Mouse (Mus musculus): ENCODE results near the gene Gm20518.

Gm20518 gene

GRCm38 (mm10) chr16:17891567-17891959 is at the start of gene Gm20518:
Gm20518 (minus strand) TSS chr16:17891671.
- DNase-seq (ENCODE audit: low spot score in 2 of 2): peak; percentile 99 to 100

- peak in 1 of 2 experiments; percentile 61 for DNase-seq (ENCODE audit: low spot score in 2 of 2)
Observed at GRCm38 (mm10) chr16:17939255-17939751, 47.8 kb upstream of the Gm20518 start.

DNA sequence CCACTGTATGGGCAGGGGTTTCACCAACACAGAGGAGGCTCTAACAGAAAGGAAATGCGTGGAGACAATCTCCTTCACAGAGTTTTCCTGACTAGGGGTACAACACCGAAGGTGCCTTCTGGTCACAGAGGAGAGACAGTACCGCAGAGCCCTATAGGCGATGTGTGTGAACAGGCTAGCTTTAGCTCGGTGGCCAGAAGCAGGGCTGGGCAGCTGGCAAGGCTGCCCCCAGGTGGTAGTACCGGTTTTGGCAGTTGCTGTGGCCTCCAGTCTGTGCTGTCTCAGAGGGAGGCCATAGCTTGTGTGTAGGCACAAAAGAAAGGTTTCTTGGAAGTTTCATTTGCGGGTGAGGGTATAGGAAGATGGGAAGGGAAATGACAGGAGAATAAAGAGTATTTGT is 47.4 kb upstream of the Gm20518 start:
- peak; percentile 78 to 88 for DNase-seq (ENCODE audit: low spot score in 2 of 2)

DNA sequence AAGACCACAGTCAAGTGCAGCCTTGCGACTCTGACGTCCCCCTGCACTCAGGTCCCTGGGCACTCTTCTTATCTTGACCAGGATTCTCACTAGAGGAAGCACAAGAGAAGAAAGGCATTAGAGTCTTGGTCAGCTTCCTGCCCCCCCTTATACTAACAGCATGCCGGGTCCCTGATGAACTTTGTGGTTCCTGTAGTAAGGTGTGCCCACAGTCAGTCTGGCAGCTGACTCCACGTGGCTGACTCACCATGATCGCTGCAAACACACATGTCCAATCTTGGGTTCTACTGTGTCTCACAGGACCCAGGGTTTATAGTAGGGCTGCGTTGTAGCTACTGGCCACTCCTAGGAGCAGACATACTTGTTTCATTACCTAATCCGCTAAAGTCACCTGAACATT is 46.7 kb upstream of the Gm20518 start:
- DNase-seq (ENCODE audit: low spot score in 2 of 2): peak in 1 of 2 experiments; percentile 58

DNA sequence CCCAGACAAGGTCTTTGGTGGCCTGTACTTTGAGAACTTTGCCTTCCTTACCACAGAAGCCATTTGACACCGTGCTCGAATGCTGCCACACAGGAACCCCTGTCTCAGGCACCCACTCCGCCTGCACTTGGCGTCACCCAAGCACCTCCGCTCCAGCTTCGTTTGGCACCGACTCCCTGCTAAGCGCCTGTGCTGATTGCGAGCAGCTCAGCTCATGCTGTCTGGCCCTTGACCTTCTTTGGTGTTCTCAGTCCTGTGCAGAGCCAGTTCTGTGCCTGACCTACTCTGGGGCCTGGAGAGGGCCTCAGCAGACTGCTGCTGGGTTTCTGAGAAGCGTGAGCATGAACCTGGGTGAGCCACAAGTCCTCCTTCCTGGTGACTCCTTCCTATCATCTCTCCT is 45.3 kb upstream of the Gm20518 start:
- no peak for DNase-seq (ENCODE audit: low spot score in 2 of 2)

DNA sequence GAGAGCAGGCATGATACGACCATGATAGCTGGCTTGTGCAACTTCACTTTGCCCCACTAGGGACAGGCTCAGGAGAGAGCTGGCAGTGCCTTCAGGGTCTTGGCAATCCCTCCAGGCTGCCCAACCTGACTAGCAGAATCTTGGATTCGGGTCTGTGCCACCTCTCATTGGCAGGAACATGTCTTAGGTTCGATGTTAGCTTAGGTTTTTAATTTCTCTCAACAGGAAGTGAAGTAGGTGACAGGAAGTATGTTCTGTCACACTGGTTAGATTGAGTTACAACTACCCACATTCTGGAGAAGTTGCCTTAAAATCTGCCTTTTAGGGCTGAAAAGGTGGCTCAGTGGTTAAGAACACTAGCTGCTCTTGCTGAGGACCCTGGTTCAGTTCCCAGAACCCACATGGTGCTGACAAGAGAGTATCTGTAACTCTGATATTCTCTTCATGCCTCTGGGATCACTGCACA is 43.0 kb upstream of the Gm20518 start:
- no peak for DNase-seq (ENCODE audit: low spot score in 2 of 2)

DNA sequence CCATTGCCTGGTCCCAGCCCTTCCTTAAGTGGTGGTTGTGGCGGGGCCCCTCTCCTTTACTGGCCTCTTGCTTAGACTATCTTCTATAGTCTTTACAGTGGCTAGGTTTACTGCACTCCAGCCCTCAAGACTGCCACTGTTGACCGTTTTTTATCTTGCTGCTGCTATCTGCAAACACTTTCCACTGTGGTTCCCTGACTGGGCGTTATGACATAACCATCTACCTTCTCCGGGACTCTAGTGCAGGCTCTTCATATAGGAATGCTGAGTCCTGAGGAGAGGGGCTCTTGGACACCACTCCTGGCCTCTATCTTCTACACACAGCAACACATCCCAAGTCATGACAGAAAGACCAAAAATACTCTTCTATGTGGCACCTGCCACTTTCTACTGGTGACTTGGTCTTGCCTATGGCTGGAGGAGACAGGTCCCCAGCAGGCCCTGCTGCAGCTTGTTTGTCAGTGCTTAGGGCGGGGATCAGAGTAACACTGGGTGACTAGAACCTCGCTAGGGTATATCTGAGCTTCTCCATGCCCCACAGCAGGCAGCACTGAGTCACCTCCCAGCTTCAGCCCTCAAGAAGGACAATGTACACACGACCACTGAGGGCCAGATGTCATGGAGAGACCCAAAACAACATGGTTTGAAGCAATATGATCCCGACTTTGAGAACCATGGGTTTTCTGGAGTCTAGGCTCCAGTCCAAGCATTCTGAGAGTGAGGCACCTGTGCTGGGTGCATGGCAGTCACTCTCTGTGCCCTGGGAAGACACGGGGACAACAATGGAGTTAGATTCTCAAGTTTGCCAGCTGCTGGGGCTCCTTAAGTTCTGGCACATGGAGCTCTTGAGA is 42.3 kb upstream of the Gm20518 start:
- DNase-seq (ENCODE audit: low spot score in 2 of 2): no peak

DNA sequence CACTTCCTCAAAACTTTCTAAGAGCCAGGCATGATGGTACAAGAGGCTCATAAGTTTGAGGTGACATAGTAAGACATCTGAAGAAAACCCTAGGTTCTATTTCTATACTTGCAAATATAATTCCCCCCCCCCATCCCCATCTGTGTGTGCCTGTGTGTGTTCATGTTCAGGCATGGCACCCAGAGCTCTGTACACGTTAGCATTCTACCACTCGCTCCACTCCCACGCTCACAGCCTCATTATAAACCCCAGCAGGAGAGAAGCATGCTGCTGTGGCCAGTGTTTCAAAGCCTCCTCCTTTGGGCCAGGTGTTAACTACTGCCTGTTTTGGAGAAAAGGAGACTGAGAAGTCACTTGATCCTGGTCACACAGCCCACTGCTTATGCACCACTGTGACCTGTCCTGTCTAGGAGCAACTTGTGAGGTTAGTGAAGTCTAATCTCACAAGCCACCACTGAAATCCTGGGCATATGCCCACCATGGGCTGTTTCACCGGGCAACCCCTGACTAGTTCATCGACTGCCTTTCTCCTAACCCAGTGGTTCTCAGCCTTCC is 40.5 kb upstream of the Gm20518 start:
- DNase-seq (ENCODE audit: low spot score in 2 of 2): no peak

DNA sequence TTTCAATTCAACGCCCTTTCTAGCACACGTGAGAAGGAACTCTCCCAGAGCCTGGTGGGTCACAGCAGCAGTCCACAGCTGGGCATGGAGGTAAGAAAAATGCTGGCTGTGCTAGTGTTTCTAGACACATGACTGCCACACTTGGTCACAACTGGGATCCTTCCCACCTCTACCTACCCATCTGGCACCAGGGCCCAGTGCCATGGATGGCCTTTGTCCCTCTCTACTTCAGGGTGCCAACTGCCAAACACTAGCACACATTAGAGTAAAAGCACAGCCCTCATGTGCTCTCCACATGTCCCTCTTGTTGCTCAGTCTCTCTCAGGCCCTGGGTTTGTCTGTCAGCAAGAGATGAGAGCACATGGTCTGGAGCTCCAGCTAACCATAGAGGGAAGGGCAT is 38.2 kb upstream of the Gm20518 start:
- DNase-seq (ENCODE audit: low spot score in 2 of 2): no peak

DNA sequence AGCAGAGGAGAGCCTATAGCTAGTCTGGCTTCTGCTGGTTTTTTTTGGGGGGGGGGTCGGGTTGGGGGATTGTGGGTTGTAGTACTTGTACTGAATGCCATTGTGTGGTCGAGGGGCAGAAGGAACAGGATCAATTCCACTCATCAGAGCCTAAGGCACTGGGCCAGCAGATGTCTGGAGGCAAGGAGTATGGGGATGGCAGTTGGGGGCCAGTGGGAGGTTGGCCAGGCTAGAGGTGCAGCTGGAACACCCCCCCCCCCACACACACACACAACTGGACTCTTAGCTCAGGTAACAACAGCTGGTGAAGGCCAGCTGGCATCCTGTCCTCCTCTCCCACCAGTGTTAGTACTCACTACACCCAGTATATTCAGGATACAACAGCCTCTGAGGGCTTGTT is 37.7 kb upstream of the Gm20518 start:
- DNase-seq (ENCODE audit: low spot score in 2 of 2): no peak

- peak; percentile 82 to 87 for DNase-seq (ENCODE audit: low spot score in 2 of 2)
Observed at GRCm38 (mm10) chr16:17928627-17929104, 37.2 kb upstream of the Gm20518 start.

DNA sequence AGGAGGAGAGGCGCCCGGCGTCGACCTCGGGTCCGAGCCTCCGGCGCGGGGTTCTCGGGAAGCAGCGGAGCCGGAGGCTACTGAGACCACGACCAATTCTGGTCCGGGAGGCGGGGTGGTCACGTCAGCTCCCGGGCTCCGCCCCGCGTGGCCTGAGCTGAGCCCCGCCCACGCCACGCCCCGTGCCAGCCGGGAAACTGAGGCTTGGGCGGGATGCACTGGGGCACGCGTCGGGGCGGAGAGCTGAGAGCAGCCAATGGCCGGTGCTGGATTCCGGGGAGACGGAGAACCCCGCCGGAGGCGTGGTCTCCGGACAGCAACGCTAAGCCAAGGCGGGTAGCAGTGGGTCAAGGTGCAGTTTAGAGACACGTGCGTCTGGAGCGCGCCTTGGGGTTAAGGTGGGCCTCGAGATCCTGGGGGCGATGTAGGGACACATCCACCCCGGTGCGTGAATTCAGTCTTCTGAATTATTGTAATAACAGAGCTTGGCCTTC is 36.7 kb upstream of the Gm20518 start, which contains the start of gene Slc25a1:
TSS of gene Slc25a1 (minus strand) at position 133 of the 494 bp plus-strand sequence.
- peak; percentile 81 to 87 for DNase-seq (ENCODE audit: low spot score in 2 of 2)

- peak; percentile 32 to 78 for DNase-seq (ENCODE audit: low spot score in 2 of 2)
Observed at GRCm38 (mm10) chr16:17927351-17928082, 36.0 kb upstream of the Gm20518 start.

- no peak for DNase-seq (ENCODE audit: low spot score in 2 of 2)
Observed at GRCm38 (mm10) chr16:17922163-17922538, 30.7 kb upstream of the Gm20518 start.

DNA sequence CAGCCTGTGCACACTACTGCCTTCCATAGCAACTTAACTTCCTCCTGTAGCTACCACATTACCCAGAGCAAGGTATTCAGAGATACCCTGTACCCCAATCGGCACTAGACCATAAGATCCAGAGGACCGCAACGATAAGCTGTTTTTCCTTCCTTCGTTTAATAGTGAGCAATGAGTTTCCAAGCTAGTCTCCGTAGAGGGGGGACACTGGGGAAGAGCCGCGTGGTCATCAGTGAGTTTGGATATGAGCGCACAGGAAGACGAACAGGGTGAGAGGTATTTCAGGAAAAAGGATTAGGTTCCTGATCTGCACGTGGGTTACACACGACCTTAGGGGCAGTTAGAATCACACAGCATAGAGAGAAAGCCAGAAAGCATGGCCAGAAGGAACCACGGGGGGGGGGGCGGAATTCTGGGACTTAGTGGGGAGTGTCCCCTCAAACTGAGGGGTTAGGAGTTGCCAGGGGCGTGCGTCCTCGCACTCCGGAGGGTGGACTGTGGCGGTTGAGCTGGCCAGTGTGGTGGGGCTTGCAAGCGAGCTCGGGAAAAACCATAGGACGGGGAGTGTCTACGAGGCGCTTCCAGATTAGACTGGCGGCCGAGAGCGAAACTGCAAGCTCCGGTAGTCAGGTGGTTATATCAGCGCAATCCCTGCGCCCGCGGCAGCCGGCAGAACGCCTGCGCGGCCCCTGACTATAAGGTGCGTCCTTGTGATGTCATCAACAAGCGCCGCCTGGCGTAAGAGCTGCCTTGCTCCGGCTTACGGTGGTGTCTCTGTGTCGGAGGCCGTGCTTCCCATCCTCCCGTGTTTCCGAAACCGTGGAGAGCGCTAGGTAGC is 30.1 kb upstream of the Gm20518 start:
- DNase-seq (ENCODE audit: low spot score in 2 of 2): peak; percentile 92 to 96

DNA sequence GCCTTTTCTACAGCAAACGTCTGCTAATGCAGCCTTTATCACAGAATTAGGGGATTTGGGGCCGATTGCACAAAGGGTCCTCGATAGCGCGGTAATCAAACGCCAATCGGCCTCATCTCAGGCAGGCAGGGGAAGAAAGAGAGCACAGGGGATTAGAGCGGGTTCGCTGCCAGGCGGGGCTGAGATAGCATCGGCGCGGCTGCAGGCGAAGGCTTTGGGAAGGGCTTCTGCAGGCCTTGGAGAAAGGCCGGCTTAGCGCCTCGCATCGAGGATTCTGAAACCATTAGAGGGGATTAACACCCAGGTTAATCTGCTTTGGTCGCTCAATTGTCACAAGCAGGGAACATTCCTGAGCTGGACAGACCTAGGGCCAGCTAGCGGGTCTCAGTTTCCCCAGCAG is 29.1 kb upstream of the Gm20518 start:
- DNase-seq (ENCODE audit: low spot score in 2 of 2): no peak

GRCm38 (mm10) chr16:17914307-17915249 is 23.1 kb upstream of the Gm20518 start, which contains the start of gene Gsc2:
Gsc2 (minus strand) TSS chr16:17915059.
- no peak for DNase-seq (ENCODE audit: low spot score in 2 of 2)

DNA sequence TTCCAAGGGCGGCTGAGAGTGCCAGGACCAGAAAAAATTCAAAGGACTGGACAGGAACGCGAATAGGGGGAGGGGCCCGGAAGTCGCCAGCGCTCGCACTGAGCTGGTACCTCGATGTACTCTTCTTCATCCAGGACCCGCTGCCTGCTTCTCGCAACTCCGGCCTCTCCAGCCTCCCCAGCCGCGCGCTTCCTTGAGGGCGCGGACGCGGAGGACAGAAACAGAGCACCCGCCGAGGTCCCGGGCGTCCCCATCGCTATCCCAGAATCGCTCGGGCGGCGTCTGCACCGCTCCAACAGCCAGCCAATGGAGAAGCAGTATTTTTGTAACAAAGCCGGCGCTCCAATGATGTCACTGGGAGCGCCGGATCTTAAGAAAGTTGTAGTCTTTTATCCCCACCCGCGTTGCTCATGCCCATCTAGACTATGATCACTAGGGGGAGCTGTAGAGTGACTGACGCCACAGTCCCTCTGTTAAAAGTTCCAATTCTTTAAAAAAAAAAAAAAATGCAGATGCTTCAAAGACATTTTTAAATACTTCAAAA is 19.7 kb upstream of the Gm20518 start, which contains the start of gene Ess2:
TSS of gene Ess2 (minus strand) at position 297 of the 544 bp plus-strand sequence.
- DNase-seq (ENCODE audit: low spot score in 2 of 2): peak; percentile 86 to 90

DNA sequence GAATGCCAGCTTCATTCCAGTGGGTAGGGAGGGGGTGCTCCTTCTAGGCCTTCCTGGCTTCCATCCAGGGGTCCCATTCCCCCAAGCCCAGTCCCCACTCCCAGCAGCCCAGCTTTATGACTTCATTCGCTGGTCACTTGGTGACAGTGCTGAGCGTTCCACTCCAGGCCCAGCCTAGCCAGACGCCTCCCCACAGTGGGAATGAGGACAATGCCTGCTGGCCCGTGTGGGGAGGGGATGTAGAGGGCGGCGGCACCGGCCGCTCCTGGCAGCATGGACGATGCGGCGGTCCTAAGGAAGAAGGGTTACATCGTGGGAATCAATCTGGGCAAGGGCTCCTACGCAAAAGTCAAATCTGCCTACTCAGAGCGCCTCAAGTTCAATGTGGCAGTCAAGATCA is 7.0 kb upstream of the Gm20518 start, which contains the start of the genes Dgcr2 and Tssk2:
TSS of gene Dgcr2 (minus strand) at position 101 of the 400 bp plus-strand sequence.
TSS of gene Tssk2 (plus strand) at position 176 of the 400 bp plus-strand sequence.
- DNase-seq (ENCODE audit: low spot score in 2 of 2): no peak

All from spleen, postnatal 4 days (tissue).